8 mouse cellular contexts compared by ENCODE assay signal in the genomic region with DNA sequence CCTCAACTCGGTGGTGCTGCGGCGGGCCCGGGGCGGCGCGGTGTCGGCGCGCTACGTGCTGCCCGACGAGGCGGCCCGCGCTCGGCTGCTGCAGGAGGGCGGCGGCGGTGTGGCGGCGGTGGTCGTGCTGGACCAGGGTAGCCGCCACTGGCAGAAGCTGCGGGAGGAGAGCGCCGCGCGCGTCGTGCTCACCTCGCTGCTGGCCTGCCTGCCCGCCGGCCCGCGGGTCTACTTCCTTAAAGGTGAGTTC. TPM values are rescaled to one million over a fixed set of nuclear protein-coding genes. Genes with fewer than 3 reads are reported as not detected.
A peak's percentile ranks its signal among the peaks of the same experiment; 100 is the strongest.
DNase-seq lines count a peak whose midpoint lies in the region; ATAC-seq and TF ChIP-seq lines count a peak whose summit lies in the region.

No protein-coding gene starts in this region.

- peak overlapping the region; percentile 88 for H3K27ac ChIP-seq in forebrain, embryonic 10.5 days
- H3K27ac ChIP-seq in limb, embryonic 15.5 days: no peak overlapping the region
- no peak overlapping the region for H3K27ac ChIP-seq in stomach, embryonic 15.5 days

- under 1% methylated on average over 34 of the region's 36 CpGs for WGBS in lung, adult 2 months
- WGBS in forebrain, embryonic 10.5 days: under 1% methylated on average over 36 of the region's 36 CpGs
- 0% methylated on average over 27 of the region's 36 CpGs for WGBS in limb, embryonic 15.5 days
- 0% methylated on average over 17 of the region's 36 CpGs for WGBS in stomach, embryonic 15.5 days

- peak overlapping the region; percentile 92 for H3K4me2 ChIP-seq in limb, embryonic 15.5 days
- peak overlapping the region; percentile 81 for H3K4me2 ChIP-seq in stomach, embryonic 15.5 days

- H3K36me3 ChIP-seq in forebrain, embryonic 10.5 days (replicated peaks): peaks cover 9% of the 10 kb centered on the region
- H3K36me3 ChIP-seq in limb, embryonic 15.5 days: no peaks in the 10 kb centered on the region
- H3K36me3 ChIP-seq in stomach, embryonic 15.5 days: no peaks in the 10 kb centered on the region

- no peaks in the 10 kb centered on the region for H3K4me1 ChIP-seq in lung, adult 2 months (ENCODE audit: control insufficient read depth, insufficient read depth, low read length)
- H3K4me1 ChIP-seq in forebrain, embryonic 10.5 days: peaks cover 59% of the 10 kb centered on the region
- peaks cover 25% of the 10 kb centered on the region for H3K4me1 ChIP-seq in limb, embryonic 15.5 days
- peaks cover 15% of the 10 kb centered on the region for H3K4me1 ChIP-seq in stomach, embryonic 15.5 days

- peaks cover 50% of the 10 kb centered on the region for H3K27me3 ChIP-seq in forebrain, embryonic 10.5 days (ENCODE audit: poor library complexity, severe bottlenecking)
- H3K27me3 ChIP-seq in limb, embryonic 15.5 days: peaks cover 33% of the 10 kb centered on the region
- H3K27me3 ChIP-seq in stomach, embryonic 15.5 days (replicated peaks): peaks cover 5% of the 10 kb centered on the region; the same call in 1 of the 2 replicates

- peaks cover 3% of the 10 kb centered on the region; the same call in 1 of the 2 replicates for H3K9me3 ChIP-seq in forebrain, embryonic 10.5 days
- no peaks in the 10 kb centered on the region for H3K9me3 ChIP-seq in limb, embryonic 15.5 days
- H3K9me3 ChIP-seq in stomach, embryonic 15.5 days: no peaks in the 10 kb centered on the region

- DNase-seq in lung, adult 2 months: no peak
- no peak for DNase-seq in lung, postnatal 14 days
- peak; percentile 59 for DNase-seq in forebrain, embryonic 10.5 days (ENCODE audit: extremely low spot score, low spot score)
- no peak for DNase-seq in gastrocnemius, adult 18-20 months (ENCODE audit: low spot score)
- no peak for DNase-seq in layer of hippocampus, adult 18-20 months (ENCODE audit: low spot score in 2 of 2)
- no peak for DNase-seq in kidney, postnatal 36 days

- TF ChIP-seq CTCF in lung, adult 2 months (IDR thresholded peaks at IDR 0.05; ENCODE audit: insufficient read depth, low read length): no peak

- peak overlapping the region; percentile 97 for H3K4me3 ChIP-seq in lung, adult 2 months (replicated peaks; ENCODE audit: extremely low read depth, low read depth, low read length)
- peak overlapping the region; percentile 68 for H3K4me3 ChIP-seq in forebrain, embryonic 10.5 days
- H3K4me3 ChIP-seq in limb, embryonic 15.5 days: peak overlapping the region; percentile 70
- H3K4me3 ChIP-seq in stomach, embryonic 15.5 days (replicated peaks): peak overlapping the region; percentile 73

- TF ChIP-seq POLR2A in lung, adult 2 months (IDR thresholded peaks at IDR 0.05; ENCODE audit: borderline replicate concordance, extremely low read depth, low read depth, low read length): no peak

- ATAC-seq in limb, embryonic 15.5 days (ENCODE audit: insufficient number of reproducible peaks, low FRiP score, low TSS enrichment, low read depth): no peak
- ATAC-seq in stomach, embryonic 15.5 days (ENCODE audit: insufficient read depth, low FRiP score, low read depth): no peak; the same call in none of the 2 replicates

- peak overlapping the region; percentile 43; the same call in 1 of the 2 replicates for H3K9ac ChIP-seq in limb, embryonic 15.5 days
- H3K9ac ChIP-seq in stomach, embryonic 15.5 days: peak overlapping the region; percentile 10; the same call in 1 of the 2 replicates

RNA-seq across cellular contexts. Expression of gene Dusp5, which starts 0.5 kb away (rescaled TPM):
- polyA plus RNA-seq in lung, adult 2 months (2012; rRNA removed): 10.4 and 14.0 TPM in 2 replicates
- polyA plus RNA-seq in forebrain, embryonic 10.5 days (2016; fragmentation: Nextera tagmentation; extraction: Ambion mirVana): 9.0 and 9.2 TPM in 2 replicates
- 3.8 and 4.2 TPM in 2 replicates for polyA plus RNA-seq in limb, embryonic 15.5 days (2015; fragmentation: Nextera tagmentation; extraction: Ambion mirVana)
- 7.2 and 7.4 TPM in 2 replicates for polyA plus RNA-seq in stomach, embryonic 15.5 days (2015; fragmentation: Nextera tagmentation; extraction: Ambion mirVana)
- total RNA-seq in gastrocnemius, adult 18-20 months (2021): 1 to 10 TPM in 1 of 2 experiments, under 1 TPM in 1; 0.84 to 1.2 TPM
- total RNA-seq in layer of hippocampus, adult 18-20 months (2021): 10 to 100 TPM; 28.4 to 37.0 TPM

RNA-seq across cellular contexts. Expression of gene Nutf2-ps1, which starts 59.5 kb away (rescaled TPM):
- polyA plus RNA-seq in lung, adult 2 months (2012; rRNA removed): 74.5 and 92.3 TPM in 2 replicates
- 635 and 662 TPM in 2 replicates for polyA plus RNA-seq in forebrain, embryonic 10.5 days (2016; fragmentation: Nextera tagmentation; extraction: Ambion mirVana)
- polyA plus RNA-seq in limb, embryonic 15.5 days (2015; fragmentation: Nextera tagmentation; extraction: Ambion mirVana): 278 and 285 TPM in 2 replicates
- polyA plus RNA-seq in stomach, embryonic 15.5 days (2015; fragmentation: Nextera tagmentation; extraction: Ambion mirVana): 377 and 407 TPM in 2 replicates
- 10 to 100 TPM; 61.0 to 64.3 TPM for total RNA-seq in gastrocnemius, adult 18-20 months (2021)
- 10 to 100 TPM; 33.4 to 47.2 TPM for total RNA-seq in layer of hippocampus, adult 18-20 months (2021)
